Mouse (Mus musculus) hindbrain, postnatal 0 days (tissue): ENCODE measurements at regions not wholly inside any gene's neighbourhood (a gene's known extent, or its start where the extent isn't known, plus 50 kb on each side); places are given as distances from the start of the nearest gene placed in this dataset.
A peak's percentile ranks its signal among the peaks of the same experiment; 100 is the strongest.

ENCODE experiments used
- ATAC-seq: fragments of 200-750 bp; cut with Nextera tagmentation; 2 replicates; pipeline ENCODE4 v1.8.0; 2017; ENCODE audit warnings: mild to moderate bottlenecking, moderate TSS enrichment, moderate library complexity
- DNase-seq: peaks from one replicate; pipeline ENCODE4 v3.0.0-alpha.2; 2015; ENCODE audit warnings: low spot score
- H3K27ac ChIP-seq: fragments of 300-500 bp; sonication (generic); 2 replicates; pipeline ENCODE4 v1.5.1; 2014; ENCODE audit warnings: mild to moderate bottlenecking
- H3K27me3 ChIP-seq: fragments of 300-500 bp; sonication (generic); 2 replicates; pipeline ENCODE4 v1.6.1; 2014; ENCODE audit warnings: low read length, mixed read lengths; ENCODE audit not compliant: insufficient read depth
- H3K36me3 ChIP-seq: fragments of 300-500 bp; sonication (generic); 2 replicates; pipeline ENCODE4 v1.6.1; 2014; ENCODE audit warnings: low read length, mixed read lengths; ENCODE audit not compliant: insufficient read depth
- H3K4me1 ChIP-seq: fragments of 300-500 bp; sonication (generic); 2 replicates; pipeline ENCODE4 v1.6.1; 2014; ENCODE audit warnings: antibody characterized with exemption, low read length, mixed read lengths; ENCODE audit not compliant: insufficient read depth
- H3K4me2 ChIP-seq: fragments of 300-500 bp; sonication (generic); 2 replicates; pipeline ENCODE4 v1.6.1; 2014; ENCODE audit warnings: low read depth, mild to moderate bottlenecking, low read length, moderate library complexity, mixed read lengths
- H3K4me3 ChIP-seq: fragments of 300-500 bp; sonication (generic); 2 replicates; pipeline ENCODE4 v1.5.1; 2014; ENCODE audit warnings: low read length
- H3K9ac ChIP-seq: fragments of 300-500 bp; sonication (generic); replicated peaks from 2 replicates; pipeline ENCODE4 v1.6.1; 2014; ENCODE audit warnings: mild to moderate bottlenecking, low read length, moderate library complexity, mixed read lengths
- H3K9me3 ChIP-seq: fragments of 300-500 bp; sonication (generic); 2 replicates; pipeline ENCODE4 v1.6.1; 2016; ENCODE audit warnings: low read length, mixed read lengths
- CTCF ChIP-seq: IDR thresholded peaks from 2 replicates; pipeline ENCODE4 v1.5.1; 2016; ENCODE audit warnings: antibody characterized with exemption, control low read depth, low read depth
- WGBS: fragments of 180-500 bp; shearing (Covaris S2); extraction: QIAGEN DNeasy Blood & Tissue Kit; methylation state at CpG from one replicate; pipeline ENCODE4 v1.1.7; 2014; 5-methylcytosine and 5-hydroxymethylcytosine counted together

GRCm38 (mm10) chr13:90424541-90424940 is 335.1 kb upstream of the Xrcc4 start:
- DNase-seq, result no peak
- TF ChIP-seq CTCF, result no peak
- Histone ChIP-seq H3K9ac (no peak overlapping the region), H3K4me3 (no peak overlapping the region), H3K36me3 (no peaks in the 10 kb centered on the region), H3K4me2 (no peak overlapping the region), H3K9me3 (no peaks in the 10 kb centered on the region), H3K4me1 (no peaks in the 10 kb centered on the region), H3K27me3 (no peaks in the 10 kb centered on the region), H3K27ac (no peak overlapping the region)
- ATAC-seq, result no peak
- WGBS, result 68% methylated on average over 5 of the region's 5 CpGs

- Histone ChIP-seq H3K4me1 (no peaks in the 10 kb centered on the region), H3K27ac (no peak overlapping the region), H3K27me3 (no peaks in the 10 kb centered on the region), H3K9ac (no peak overlapping the region), H3K4me3 (no peak overlapping the region), H3K4me2 (no peak overlapping the region), H3K36me3 (no peaks in the 10 kb centered on the region), H3K9me3 (no peaks in the 10 kb centered on the region)
- no peak for ATAC-seq
- TF ChIP-seq CTCF, result no peak
- peak; percentile 3 for DNase-seq
- 46% methylated on average over 4 of the region's 4 CpGs for WGBS
Observed at GRCm38 (mm10) chr13:90420966-90421365, 331.6 kb upstream of the Xrcc4 start.

DNA sequence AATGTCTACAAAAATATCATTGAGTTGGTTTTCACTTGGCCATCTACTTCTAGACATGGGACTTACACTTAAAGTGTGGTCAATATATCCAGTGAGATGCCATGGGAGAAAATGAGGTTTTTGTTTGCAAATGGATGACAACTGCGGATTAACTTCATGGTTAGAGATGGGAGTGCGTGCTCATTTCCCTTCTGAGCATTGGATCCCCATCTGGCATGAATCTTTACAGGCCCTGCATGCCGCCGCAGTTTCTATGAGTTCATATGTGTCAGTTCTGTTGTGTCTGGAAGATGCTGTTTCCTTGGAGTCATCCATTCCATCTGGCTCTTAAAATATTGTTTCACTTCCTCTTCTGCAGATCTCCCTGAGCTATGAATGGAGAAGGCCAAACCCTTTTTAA is 315.0 kb upstream of the Xrcc4 start:
- ATAC-seq (no peak), DNase-seq (no peak)
- no peak for TF ChIP-seq CTCF
- Histone ChIP-seq H3K27ac (no peak overlapping the region), H3K9me3 (no peaks in the 10 kb centered on the region), H3K4me2 (no peak overlapping the region), H3K36me3 (no peaks in the 10 kb centered on the region), H3K27me3 (no peaks in the 10 kb centered on the region), H3K9ac (no peak overlapping the region), H3K4me3 (no peak overlapping the region), H3K4me1 (no peaks in the 10 kb centered on the region)
- 85% methylated on average over 4 of the region's 4 CpGs for WGBS

GRCm38 (mm10) chr13:90402061-90402460 is 312.7 kb upstream of the Xrcc4 start:
- Histone ChIP-seq H3K4me3 (no peak overlapping the region), H3K36me3 (no peaks in the 10 kb centered on the region), H3K9me3 (no peaks in the 10 kb centered on the region), H3K4me1 (no peaks in the 10 kb centered on the region), H3K9ac (no peak overlapping the region), H3K27ac (no peak overlapping the region), H3K27me3 (no peaks in the 10 kb centered on the region), H3K4me2 (no peak overlapping the region)
- WGBS, result 13% methylated on average over 1 of the region's 1 CpGs
- ATAC-seq (no peak), DNase-seq (no peak)
- TF ChIP-seq CTCF, result no peak

DNA sequence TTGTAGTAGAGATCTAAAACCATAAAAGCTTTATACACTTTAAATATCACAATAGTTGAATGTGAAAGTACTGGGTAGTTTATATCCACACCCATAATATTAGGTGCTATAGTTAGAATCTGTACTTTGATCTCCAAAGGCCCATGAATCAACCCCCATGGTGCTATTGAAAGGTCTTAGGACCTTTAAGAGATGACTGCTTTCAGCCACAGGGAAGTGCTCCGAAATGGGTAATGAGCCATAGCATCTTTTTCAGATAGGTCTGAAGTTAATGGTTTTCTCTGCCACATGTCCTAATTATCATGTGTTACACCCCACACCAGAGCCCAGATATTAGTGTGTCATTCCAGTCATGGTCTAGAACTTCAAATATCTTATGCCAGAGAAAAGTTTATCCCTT is 312.1 kb upstream of the Xrcc4 start:
- 26% methylated on average over 1 of the region's 1 CpGs for WGBS
- no peak overlapping the region for H3K4me2 ChIP-seq
- no peak for TF ChIP-seq CTCF
- no peaks in the 10 kb centered on the region for H3K4me1 ChIP-seq
- H3K36me3 ChIP-seq, result no peaks in the 10 kb centered on the region
- no peaks in the 10 kb centered on the region for H3K9me3 ChIP-seq
- no peak overlapping the region for H3K9ac ChIP-seq
- ATAC-seq (no peak), DNase-seq (no peak)
- H3K27me3 ChIP-seq, result no peaks in the 10 kb centered on the region
- no peak overlapping the region for H3K4me3 ChIP-seq
- H3K27ac ChIP-seq, result no peak overlapping the region

GRCm38 (mm10) chr13:90395274-90396023 is 306.0 kb upstream of the Xrcc4 start:
- 0 out of 2 replicates have a peak, but pooled peaks cover 7% of the 10 kb centered on the region for H3K4me1 ChIP-seq
- H3K36me3 ChIP-seq, result no peaks in the 10 kb centered on the region
- DNase-seq (no peak), ATAC-seq (peak; percentile 58; the same call in 1 of the 2 replicates)
- WGBS, result 47% methylated on average over 8 of the region's 8 CpGs
- H3K9ac ChIP-seq, result no peak overlapping the region
- no peak overlapping the region; the same call in 1 of the 2 replicates for H3K4me2 ChIP-seq
- no peaks in the 10 kb centered on the region for H3K27me3 ChIP-seq
- no peak overlapping the region for H3K4me3 ChIP-seq
- no peak for TF ChIP-seq CTCF
- no peaks in the 10 kb centered on the region for H3K9me3 ChIP-seq
- H3K27ac ChIP-seq, result peak overlapping the region; percentile 27; the same call in 1 of the 2 replicates

- H3K36me3 ChIP-seq, result no peaks in the 10 kb centered on the region
- H3K9me3 ChIP-seq, result no peaks in the 10 kb centered on the region
- H3K27ac ChIP-seq, result peak overlapping the region; percentile 27; the same call in 1 of the 2 replicates
- DNase-seq, result peak; percentile 85
- H3K9ac ChIP-seq, result no peak overlapping the region
- H3K4me3 ChIP-seq, result no peak overlapping the region
- H3K4me2 ChIP-seq, result no peak overlapping the region; the same call in 1 of the 2 replicates
- 0 out of 2 replicates have a peak, but pooled peaks cover 7% of the 10 kb centered on the region for H3K4me1 ChIP-seq
- TF ChIP-seq CTCF, result no peak
- WGBS, result 25% methylated on average over 5 of the region's 5 CpGs
- H3K27me3 ChIP-seq, result no peaks in the 10 kb centered on the region
- ATAC-seq, result peak; percentile 94
Observed at GRCm38 (mm10) chr13:90394815-90395241, 305.4 kb upstream of the Xrcc4 start.
